Mouse (Mus musculus) A20 (cell line): ENCODE measurements at regions not wholly inside any gene's neighbourhood (a gene's known extent, or its start where the extent isn't known, plus 50 kb on each side); places are given as distances from the start of the nearest gene placed in this dataset.

Experiments
- DNase-seq: peaks from one replicate; pipeline ENCODE4 v3.0.0-alpha.2; 2011; ENCODE audit warnings: low read depth, low spot score

DNA sequence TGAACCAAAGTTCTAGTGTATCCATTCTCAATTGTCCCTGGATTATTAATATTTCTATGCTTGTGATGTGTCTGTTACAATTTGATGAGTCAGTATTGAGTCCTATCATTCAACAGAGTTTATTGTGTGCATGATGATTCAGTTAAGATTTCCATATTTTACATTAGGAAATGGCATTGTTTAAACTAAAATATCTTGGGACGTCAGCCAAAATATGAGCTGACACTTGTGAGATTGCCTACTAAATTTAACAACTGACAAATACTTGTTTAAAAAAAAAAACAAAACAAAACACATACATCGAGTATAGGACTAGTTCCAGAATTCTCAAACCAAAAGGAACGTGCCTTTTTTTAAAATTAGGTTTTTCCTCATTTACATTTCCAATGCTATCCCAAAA lies 779.0 kb downstream of the Ttll7 start:
- no peak for DNase-seq

DNA sequence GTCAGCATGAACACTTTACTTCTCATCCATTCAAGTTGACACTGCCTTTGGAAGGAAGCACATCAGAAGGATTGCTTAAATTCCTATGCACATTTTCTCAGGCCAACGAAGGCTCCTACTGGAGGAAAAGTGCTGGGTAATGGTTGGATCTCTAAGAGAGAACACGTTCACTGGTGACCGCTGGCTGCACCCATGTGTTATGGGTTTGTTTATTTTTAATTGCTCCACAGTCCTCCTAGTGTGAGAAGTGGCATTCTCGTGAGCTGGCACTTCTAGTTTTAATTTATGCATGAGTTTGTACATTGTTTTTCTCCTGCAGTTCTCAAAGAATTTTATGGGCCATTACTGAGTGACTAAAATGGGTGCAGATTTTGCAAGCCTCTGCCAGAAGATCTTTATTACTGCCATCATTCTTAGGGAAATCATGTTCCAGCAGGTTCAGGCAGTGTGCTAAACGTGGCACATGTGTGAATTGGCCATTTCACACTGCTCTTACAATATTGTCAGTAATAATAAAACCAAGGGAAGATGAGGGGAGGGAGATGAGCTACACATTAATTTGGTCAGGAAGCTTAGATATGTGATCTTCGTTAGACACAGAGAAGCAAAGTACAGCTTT lies 731.6 kb downstream of the Ttll7 start:
- DNase-seq = no peak

DNA sequence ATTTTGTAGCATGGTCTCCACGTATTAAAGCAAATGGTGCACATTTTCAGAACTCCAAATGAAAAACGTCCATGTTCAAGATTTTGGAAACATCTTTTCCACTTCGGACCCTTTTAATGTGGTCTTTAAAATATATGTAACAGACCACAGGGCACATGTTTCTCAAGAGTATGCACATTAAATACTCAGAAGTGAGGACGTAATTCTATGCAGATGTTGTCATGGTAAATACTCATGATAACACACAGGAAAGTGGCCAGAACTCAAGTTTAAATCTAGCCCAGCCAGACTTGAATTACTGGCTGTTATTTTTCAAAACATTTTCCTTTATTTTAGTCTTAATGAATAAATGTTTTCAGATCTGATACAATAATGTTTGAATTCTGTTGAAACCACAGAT lies 719.7 kb downstream of the Ttll7 start:
- DNase-seq = no peak

DNA sequence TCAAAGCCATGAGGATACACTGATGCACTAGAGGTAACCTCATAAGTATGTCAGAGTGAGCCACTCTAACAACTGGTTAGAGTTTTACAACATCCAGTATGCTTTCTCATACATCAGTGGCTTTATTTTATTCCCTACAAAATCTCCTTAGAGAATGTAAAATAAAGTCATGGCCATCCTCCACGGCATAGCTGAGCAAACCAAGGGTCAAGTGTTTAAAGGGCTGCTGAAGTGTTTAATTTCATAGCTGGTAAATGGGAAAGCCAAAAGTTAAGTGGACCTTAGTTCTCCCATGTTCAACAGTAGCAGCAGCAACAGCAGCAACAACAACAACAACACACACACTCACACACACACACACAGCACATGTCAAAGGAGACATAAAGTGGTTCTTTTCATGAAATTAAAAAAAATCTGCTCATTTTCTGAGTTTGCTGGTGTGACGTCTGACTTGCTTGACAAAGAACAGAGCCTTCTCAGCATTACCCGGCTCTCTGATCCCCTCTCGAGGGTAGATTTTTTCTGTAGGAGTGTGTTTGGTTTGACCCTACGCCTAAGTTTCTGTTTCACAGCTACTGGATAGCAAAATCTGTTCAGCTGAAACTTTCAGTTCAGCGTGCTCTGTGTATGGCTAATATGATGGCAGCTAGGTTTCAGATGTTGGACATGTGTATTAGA lies 693.3 kb downstream of the Ttll7 start:
- DNase-seq = no peak

DNA sequence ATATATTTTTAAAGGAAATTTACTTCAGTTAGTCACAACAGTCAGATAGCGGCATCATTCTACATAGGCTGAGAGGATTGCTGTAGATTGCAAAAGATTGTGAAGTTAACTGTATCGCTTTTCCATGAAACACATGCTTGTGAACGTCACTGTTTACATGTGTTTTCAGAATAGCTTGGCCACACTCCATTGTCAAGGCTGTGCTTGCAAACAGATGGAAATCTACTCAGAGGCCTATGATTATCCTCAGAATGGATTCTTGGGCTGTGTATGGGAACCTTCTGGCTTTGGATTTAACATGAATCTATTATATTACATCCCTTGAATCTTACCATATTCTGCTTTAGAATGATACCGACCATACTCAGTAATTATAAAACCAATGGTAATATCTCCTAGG lies 690.1 kb downstream of the Ttll7 start:
- DNase-seq = no peak

DNA sequence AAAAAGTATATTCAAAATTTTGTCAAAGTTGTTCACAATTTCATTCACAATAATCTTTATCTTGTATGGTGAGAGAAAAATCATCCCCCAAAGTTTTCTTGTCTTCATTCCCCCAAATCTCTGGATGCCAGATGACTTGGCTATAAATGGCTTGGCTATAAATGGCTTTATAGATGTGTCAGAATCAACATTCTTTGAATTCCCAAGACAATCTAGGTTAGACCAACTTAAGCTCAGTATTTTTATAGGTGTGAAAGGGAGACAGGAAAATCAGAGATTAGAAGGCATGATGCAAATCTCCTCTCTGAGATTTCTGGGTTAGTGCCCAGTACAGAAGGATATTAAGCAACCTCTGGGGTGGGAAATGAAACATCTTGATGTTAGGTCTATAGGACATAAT lies 685.4 kb downstream of the Ttll7 start:
- no peak for DNase-seq

DNA sequence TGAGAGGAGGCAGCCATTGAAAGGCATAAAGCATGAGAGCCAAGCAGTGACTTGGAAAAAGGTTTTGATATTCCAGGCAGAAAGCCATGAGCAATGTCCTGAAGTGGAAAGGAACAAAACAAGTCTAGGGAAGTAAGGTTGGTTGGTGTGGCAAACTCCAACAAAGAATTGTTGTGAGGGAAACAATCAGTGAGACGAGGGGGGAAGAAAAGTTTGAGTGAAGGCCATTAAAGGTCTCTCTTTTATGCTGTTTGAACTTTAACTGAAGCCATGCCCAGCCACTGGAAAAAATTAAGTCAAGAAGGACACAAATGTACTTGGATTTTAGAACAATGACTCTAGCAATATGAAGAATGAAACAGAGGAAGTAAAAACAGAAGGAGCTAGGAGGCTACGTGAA lies 680.0 kb downstream of the Ttll7 start:
- no peak for DNase-seq

DNA sequence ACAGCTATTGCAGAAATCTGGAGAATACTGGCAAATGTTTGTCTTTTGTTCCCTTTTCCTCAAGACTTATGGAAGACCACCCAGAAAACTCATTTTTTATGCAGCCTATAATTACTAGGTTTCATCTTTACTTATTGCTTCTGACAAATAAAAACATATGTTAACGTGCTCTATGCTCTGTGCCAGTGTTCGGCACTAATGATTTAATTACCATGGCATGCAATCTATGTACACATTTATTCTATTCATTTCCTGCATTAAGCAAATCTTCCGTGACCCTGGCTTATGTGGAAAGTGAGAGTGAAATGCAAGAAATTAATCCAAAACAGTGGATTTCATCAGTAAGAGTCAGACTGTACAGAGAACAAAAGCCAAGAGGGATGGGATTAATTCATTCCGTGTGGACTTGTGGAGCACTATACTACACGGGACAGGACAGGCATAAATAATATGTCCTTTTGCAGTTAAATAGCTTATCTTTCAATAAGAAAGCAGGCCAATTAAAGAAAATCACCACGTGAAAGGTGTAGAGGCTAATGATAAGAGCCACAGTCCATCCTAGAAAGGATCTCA lies 679.5 kb downstream of the Ttll7 start:
- no peak for DNase-seq
